Mouse (Mus musculus) thymus, adult 2 months (tissue): Measurements from ENCODE around the gene Ctsl. TPM values are rescaled to one million over a fixed set of nuclear protein-coding genes. Genes with fewer than 3 reads are reported as not detected.

ENCODE experiments used
- DNase-seq: peaks from one replicate; pipeline ENCODE4 v3.0.0; 2021
- H3K27ac ChIP-seq: fragments of 200-500 bp; 2 replicates; pipeline ENCODE4 v1.5.1; 2012; ENCODE audit warnings: low read length, control low read depth; ENCODE audit not compliant: control insufficient read depth, insufficient read depth
- H3K27me3 ChIP-seq: fragments of 200-500 bp; 2 replicates; pipeline ENCODE4 v1.6.1; 2012; ENCODE audit warnings: mild to moderate bottlenecking, low read length, moderate library complexity, mixed read lengths; ENCODE audit not compliant: control insufficient read depth, insufficient read depth
- H3K36me3 ChIP-seq: fragments of 200-500 bp; 2 replicates; pipeline ENCODE4 v1.6.1; 2012; ENCODE audit warnings: mild to moderate bottlenecking, low read length, moderate library complexity; ENCODE audit not compliant: control insufficient read depth, insufficient read depth
- H3K4me1 ChIP-seq: fragments of 200-500 bp; replicated peaks from 2 replicates; pipeline ENCODE4 v1.6.1; 2012; ENCODE audit warnings: low read length; ENCODE audit not compliant: control insufficient read depth, insufficient read depth
- H3K4me3 ChIP-seq: fragments of 200-500 bp; 2 replicates; pipeline ENCODE4 v1.5.1; 2012; ENCODE audit warnings: mild to moderate bottlenecking, low read length, control low read depth, moderate library complexity; ENCODE audit not compliant: control insufficient read depth, insufficient read depth
- CTCF ChIP-seq: fragments of 200-500 bp; IDR thresholded peaks from 2 replicates; pipeline ENCODE4 v1.5.1; 2012; ENCODE audit warnings: mild to moderate bottlenecking, control low read depth, low read length, moderate library complexity, borderline replicate concordance; ENCODE audit not compliant: control insufficient read depth, poor library complexity, insufficient read depth; ENCODE audit errors: extremely low read depth
- POLR2A ChIP-seq: fragments of 200-500 bp; IDR thresholded peaks from 2 replicates; pipeline ENCODE4 v1.6.1; 2012; ENCODE audit warnings: mild to moderate bottlenecking, low read length, control low read depth, moderate library complexity; ENCODE audit not compliant: control insufficient read depth, poor library complexity, insufficient read depth; ENCODE audit errors: extremely low read depth
- WGBS: fragments of 180-500 bp; shearing (Covaris S2); methylation state at CpG from one replicate; pipeline ENCODE4 v1.1.7; 2018; 5-methylcytosine and 5-hydroxymethylcytosine counted together
- polyA plus RNA-seq: library from polyadenylated mRNA; depleted of rRNA; stranded (reverse); fragments of >200 nt; gene quantifications from 2 replicates; pipeline ENCODE4 v1.2.3, GENCODE M21; 2012

The Ctsl gene
- polyA plus RNA-seq, 1 experiment = 586 TPM

- Histone ChIP-seq H3K27me3 (no peaks in the 10 kb centered on the region), H3K4me1 (peaks cover 8% of the 10 kb centered on the region; the same call in 1 of the 2 replicates), H3K36me3 (peaks cover 42% of the 10 kb centered on the region), H3K27ac (no peak overlapping the region), H3K4me3 (no peak overlapping the region)
- TF ChIP-seq POLR2A = no peak
- no peak for TF ChIP-seq CTCF
- DNase-seq = no peak
Observed at GRCm38 (mm10) chr13:64365326-64365725, 5.4 kb downstream of the Ctsl start.

- no peak overlapping the region for H3K27ac ChIP-seq
- peak; percentile 69 for DNase-seq
- H3K36me3 ChIP-seq = peaks cover 42% of the 10 kb centered on the region
- WGBS = 71% methylated on average over 2 of the region's 2 CpGs
- H3K4me1 ChIP-seq = peaks cover 4% of the 10 kb centered on the region; the same call in 1 of the 2 replicates
- TF ChIP-seq POLR2A = no peak
- no peak for TF ChIP-seq CTCF
- no peaks in the 10 kb centered on the region for H3K27me3 ChIP-seq
- H3K4me3 ChIP-seq = no peak overlapping the region
Observed at GRCm38 (mm10) chr13:64364258-64364657, 6.4 kb downstream of the Ctsl start.

GRCm38 (mm10) chr13:64362139-64362538 is 8.6 kb downstream of the Ctsl start:
- no peaks in the 10 kb centered on the region for H3K27me3 ChIP-seq
- DNase-seq = no peak
- no peak overlapping the region for H3K27ac ChIP-seq
- no peaks in the 10 kb centered on the region; the same call in 1 of the 2 replicates for H3K4me1 ChIP-seq
- peaks cover 36% of the 10 kb centered on the region for H3K36me3 ChIP-seq
- H3K4me3 ChIP-seq = no peak overlapping the region
- TF ChIP-seq POLR2A = no peak
- TF ChIP-seq CTCF = no peak
- 90% methylated on average over 6 of the region's 6 CpGs for WGBS

GRCm38 (mm10) chr13:64361020-64361419 is 9.7 kb downstream of the Ctsl start:
- Histone ChIP-seq H3K4me3 (no peak overlapping the region), H3K27me3 (no peaks in the 10 kb centered on the region), H3K27ac (no peak overlapping the region), H3K36me3 (peaks cover 25% of the 10 kb centered on the region), H3K4me1 (no peaks in the 10 kb centered on the region; the same call in 1 of the 2 replicates)
- TF ChIP-seq CTCF = no peak
- TF ChIP-seq POLR2A = no peak
- DNase-seq = no peak
- 96% methylated on average over 3 of the region's 3 CpGs for whole genome bisulfite sequencing

GRCm38 (mm10) chr13:64359702-64360101 is 11.0 kb downstream of the Ctsl start:
- Histone ChIP-seq H3K27me3 (no peaks in the 10 kb centered on the region), H3K36me3 (peaks cover 22% of the 10 kb centered on the region), H3K4me3 (no peak overlapping the region), H3K4me1 (no peaks in the 10 kb centered on the region), H3K27ac (no peak overlapping the region)
- DNase-seq = no peak
- 93% methylated on average over 3 of the region's 3 CpGs for WGBS
- TF ChIP-seq CTCF (no peak), POLR2A (no peak)

- Histone ChIP-seq H3K4me1 (no peaks in the 10 kb centered on the region), H3K27me3 (no peaks in the 10 kb centered on the region), H3K27ac (no peak overlapping the region), H3K36me3 (peaks cover 15% of the 10 kb centered on the region; the same call in 1 of the 2 replicates), H3K4me3 (no peak overlapping the region)
- 91% methylated on average over 1 of the region's 1 CpGs for WGBS
- TF ChIP-seq POLR2A (no peak), CTCF (no peak)
- DNase-seq = no peak
Observed at GRCm38 (mm10) chr13:64358476-64358875, 12.2 kb downstream of the Ctsl start.

GRCm38 (mm10) chr13:64357389-64357788 is 13.3 kb downstream of the Ctsl start:
- H3K4me1 ChIP-seq = no peaks in the 10 kb centered on the region
- H3K27me3 ChIP-seq = no peaks in the 10 kb centered on the region
- no peak for DNase-seq
- H3K4me3 ChIP-seq = no peak overlapping the region
- peaks cover 5% of the 10 kb centered on the region; the same call in 1 of the 2 replicates for H3K36me3 ChIP-seq
- WGBS = 88% methylated on average over 5 of the region's 5 CpGs
- H3K27ac ChIP-seq = no peak overlapping the region
- TF ChIP-seq CTCF (no peak), POLR2A (no peak)
